Mouse (Mus musculus) small intestine, adult 2 months (tissue): ENCODE measurements around the gene Sugt1.

Experiments used
- CTCF ChIP-seq: fragments of 200-500 bp; IDR thresholded peaks from 2 replicates; pipeline ENCODE4 v1.5.1; 2012; ENCODE audit warnings: low read depth, mild to moderate bottlenecking, control low read depth, inconsistent platforms, low read length, moderate library complexity, mixed read lengths; ENCODE audit not compliant: insufficient replicate concordance, insufficient read length; ENCODE audit errors: extremely low read depth
- POLR2A ChIP-seq: fragments of 200-500 bp; IDR thresholded peaks from 2 replicates; pipeline ENCODE4 v1.6.1; 2012; ENCODE audit warnings: low read depth, mild to moderate bottlenecking, control low read depth, inconsistent platforms, low read length, moderate library complexity

DNA sequence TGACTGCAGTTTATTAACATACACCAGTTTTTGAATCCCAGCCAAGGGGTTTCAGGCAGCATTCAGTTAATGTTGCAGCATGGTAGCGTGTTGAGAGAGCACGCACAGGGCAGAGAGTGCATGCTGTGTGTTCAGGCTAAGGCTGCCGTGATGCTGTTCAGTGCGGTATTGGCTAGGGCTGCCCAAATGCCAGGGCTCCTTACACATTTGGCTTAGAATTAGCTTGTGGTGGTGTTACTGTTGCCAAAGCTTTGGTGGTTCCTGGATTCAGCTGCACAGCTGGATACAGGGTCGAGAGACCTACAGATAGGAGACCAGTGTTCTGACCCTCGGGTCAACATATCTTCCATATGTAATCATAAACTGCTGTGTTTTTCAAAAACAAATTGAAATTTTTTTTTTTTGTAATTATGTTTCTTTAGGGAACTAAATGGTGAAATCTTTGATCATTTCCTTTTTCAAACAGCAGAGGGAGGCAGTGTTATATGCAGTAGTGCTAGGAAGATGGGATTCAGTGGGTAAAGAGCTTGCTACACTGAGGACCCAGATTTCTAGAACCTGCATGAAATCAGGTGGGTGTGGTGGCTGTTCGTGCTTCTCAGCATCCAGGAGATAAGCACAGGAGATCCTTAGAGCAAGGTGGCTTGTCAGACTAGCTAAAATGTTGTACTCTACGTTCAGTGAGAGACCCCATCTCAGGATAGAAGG, 29.8 kb downstream of the Sugt1 start:
- TF ChIP-seq POLR2A: no peak
- TF ChIP-seq CTCF: no peak
